Mouse (Mus musculus): ENCODE data around the gene Arhgap44.

Gene Arhgap44

GRCm38 (mm10) chr11:65162767-65163120, at the start of gene Arhgap44:
Gene Arhgap44, minus strand, starts transcription at chr11:65162961.
- 1% methylated on average over 27 of the region's 27 CpGs for WGBS

GRCm38 (mm10) chr11:65211701-65212100, 48.9 kb upstream of the Arhgap44 start:
- 81% methylated on average over 6 of the region's 6 CpGs for whole genome bisulfite sequencing

- 67% methylated on average over 6 of the region's 6 CpGs for WGBS
These were observed 46.7 kb upstream of the Arhgap44 start for GRCm38 (mm10) chr11:65209441-65209840.

GRCm38 (mm10) chr11:65205306-65205705, 42.5 kb upstream of the Arhgap44 start:
- 93% methylated on average over 5 of the region's 5 CpGs for WGBS

- 79% methylated on average over 13 of the region's 13 CpGs for WGBS
These were observed 41.9 kb upstream of the Arhgap44 start for GRCm38 (mm10) chr11:65204651-65205050.

DNA sequence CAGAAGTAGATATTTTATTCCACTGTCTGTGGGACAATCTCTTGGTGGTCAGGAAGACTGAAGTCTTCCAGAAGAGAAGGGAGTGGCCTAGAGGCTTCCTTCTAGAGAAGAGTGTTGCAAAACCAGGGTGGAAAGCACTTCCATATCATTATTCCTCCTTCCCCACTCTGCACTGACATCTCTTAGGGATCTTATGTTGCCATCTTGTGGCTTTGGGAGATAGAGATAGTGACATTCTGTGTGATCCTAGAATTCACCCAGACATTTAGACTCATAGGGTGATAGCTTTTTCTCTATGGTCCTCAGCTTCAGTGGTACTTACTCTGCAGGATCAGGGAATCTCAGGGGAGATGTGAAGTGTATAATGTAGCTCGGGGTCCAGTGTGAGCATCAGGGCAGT, 40.3 kb upstream of the Arhgap44 start:
- WGBS = 83% methylated on average over 1 of the region's 1 CpGs

DNA sequence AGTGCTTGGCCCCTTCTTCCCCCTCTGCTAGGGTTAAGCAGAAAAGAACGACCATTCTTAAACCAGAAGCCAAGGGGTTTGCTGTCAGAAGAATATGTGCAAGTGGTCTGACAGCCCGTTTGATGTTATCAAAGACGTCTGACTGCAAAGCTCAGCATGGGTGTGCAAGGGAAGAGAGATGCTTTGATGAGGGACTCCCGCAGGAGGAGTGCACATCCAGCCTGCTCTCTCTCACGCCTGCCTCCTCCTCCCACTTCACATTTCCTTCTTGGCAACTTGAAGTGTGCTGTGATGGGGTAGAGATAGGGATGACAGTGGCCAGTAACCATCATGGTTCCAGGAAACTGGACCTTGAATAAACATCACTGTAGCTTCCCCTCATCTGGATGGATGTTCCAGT, 39.5 kb upstream of the Arhgap44 start:
- WGBS = 51% methylated on average over 5 of the region's 5 CpGs

DNA sequence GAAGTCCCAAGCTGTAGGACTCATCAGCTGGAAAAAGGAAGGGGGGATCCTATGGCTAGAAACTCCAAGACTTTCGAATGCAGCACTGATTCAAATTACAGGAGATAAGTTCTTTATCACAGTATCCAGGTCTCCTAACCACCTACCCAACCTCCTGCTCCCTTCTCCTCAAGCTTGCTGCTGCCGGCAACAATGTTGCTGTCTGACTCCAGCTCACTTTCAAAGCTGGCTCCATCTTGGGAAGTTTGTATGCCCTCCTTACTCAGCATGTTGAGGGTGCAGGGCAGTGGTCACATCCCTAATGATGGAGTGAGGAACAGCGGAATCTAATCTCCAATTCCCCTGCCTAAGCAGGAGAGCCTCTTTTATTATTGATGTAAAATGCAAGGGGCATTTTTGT, 35.3 kb upstream of the Arhgap44 start:
- 81% methylated on average over 3 of the region's 3 CpGs for WGBS

DNA sequence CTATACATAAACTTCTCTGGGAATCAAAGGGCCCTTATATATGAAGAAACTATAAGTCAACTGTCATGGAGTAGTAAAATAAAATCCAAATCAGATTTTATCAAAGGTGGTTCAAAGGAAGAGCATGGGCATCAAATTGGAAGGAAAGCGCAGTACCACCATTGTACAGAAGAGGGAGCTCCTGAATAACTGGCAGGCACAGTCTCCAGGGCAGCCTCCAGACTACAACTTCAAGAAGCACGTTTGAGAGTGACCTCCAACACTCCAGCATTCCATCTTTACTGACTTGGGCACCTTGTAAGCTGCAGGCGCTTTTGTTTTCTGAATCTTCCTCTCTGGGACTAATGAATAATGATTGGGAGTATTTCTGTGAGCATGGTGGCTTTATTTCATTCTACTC, 34.5 kb upstream of the Arhgap44 start:
- 6% methylated on average over 3 of the region's 3 CpGs for WGBS

- 89% methylated on average over 12 of the region's 12 CpGs for WGBS
These were observed 24.2 kb upstream of the Arhgap44 start for GRCm38 (mm10) chr11:65186974-65187373.

DNA sequence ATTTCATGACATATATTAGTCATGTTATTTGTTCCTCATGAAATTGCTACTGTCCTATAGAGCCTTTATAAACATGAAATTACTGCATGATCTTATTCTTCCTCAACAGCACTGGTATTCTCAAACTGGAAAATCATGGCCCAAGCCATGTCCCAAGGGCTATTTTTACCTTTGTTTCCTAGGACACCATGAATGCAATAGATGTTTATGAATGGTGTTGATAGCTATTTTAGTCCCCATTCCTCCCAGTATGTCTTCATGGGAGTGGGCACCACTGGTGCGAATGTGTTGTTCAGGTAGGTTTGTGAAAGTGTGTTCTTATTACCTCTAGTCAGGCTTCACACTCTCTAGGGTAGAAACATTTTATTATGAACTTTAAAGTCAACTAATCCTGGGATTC, 22.4 kb upstream of the Arhgap44 start:
- 95% methylated on average over 1 of the region's 1 CpGs for whole genome bisulfite sequencing

- 88% methylated on average over 4 of the region's 4 CpGs for WGBS
These were observed 7.5 kb upstream of the Arhgap44 start for GRCm38 (mm10) chr11:65170121-65170750.

- WGBS = 1% methylated on average over 49 of the region's 49 CpGs
These were observed 637 bp downstream of the Arhgap44 start for GRCm38 (mm10) chr11:65161881-65162766.

DNA sequence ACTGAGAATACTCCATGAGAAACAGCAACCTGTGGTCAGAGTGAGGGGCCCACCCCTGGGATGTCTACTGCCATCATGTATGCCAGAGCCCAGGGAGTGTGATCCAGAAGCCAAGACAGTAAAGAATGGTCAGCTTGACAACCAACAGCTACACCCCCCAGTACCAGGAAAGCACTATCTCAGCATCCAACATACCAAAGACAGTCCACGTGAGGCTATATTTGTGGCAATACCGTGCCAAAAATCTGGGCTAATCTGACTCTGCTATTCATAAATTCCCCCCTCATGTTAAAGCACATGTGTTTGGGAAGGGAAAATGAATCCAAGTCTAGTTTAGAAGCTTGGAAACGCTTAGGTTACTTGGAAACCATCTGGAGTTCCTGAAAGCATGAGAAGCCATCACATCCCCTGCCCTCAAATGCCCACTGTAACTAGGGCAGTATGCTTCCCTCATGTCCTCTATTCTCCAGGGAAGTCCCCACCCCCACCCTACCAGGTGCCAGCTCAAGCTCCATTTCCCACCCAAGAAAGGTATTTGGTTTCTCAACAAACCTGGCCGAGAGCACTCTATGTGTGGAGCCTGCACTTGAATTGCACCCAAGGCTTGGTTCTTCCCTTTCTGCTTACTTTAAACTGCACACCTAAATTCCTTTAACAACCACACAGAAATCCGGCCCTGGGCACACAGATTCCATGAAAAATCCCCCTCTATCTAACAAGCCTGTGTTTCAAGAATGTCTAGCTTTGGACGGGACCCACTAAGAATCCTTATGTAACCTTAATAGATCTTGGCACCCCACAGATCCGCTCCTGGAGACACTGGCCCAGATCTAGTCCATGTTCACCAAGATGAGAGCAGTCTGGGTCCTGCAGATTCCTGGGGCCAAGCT, 1.5 kb downstream of the Arhgap44 start:
- WGBS = 29% methylated on average over 7 of the region's 7 CpGs

DNA sequence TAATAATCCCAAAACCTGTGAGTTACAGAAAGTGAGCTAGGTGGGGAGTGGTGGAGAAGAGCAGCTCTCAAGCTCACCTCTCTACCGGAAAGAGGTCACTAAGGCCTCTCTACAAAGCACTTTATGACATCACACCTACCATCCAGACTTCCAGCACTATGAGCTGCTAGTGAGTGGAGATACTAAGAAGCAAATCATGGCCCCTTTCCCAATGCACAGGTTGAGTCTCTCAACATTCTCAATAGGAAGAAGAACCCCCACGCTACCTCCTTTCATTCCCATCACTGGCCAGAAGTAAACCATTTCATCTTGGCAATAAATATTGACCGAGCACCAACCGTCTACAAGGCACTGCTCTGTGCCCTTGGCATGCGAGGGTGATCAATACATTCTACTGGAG, 3.0 kb downstream of the Arhgap44 start, which contains the start of gene 1700086D15Rik:
TSS of gene 1700086D15Rik (minus strand) at position 101 of the 400 bp plus-strand sequence.
- 94% methylated on average over 5 of the region's 5 CpGs for WGBS

GRCm38 (mm10) chr11:65158658-65158990, 4.1 kb downstream of the Arhgap44 start:
- 91% methylated on average over 5 of the region's 5 CpGs for WGBS

- WGBS = 66% methylated on average over 20 of the region's 20 CpGs
These were observed 4.6 kb downstream of the Arhgap44 start for GRCm38 (mm10) chr11:65157966-65158657.

GRCm38 (mm10) chr11:65153006-65153405, 9.8 kb downstream of the Arhgap44 start:
- WGBS = 84% methylated on average over 5 of the region's 5 CpGs

- WGBS = 77% methylated on average over 7 of the region's 7 CpGs
These were observed 14.3 kb downstream of the Arhgap44 start for GRCm38 (mm10) chr11:65148441-65148840.

GRCm38 (mm10) chr11:65142838-65143417, 19.8 kb downstream of the Arhgap44 start:
- 61% methylated on average over 4 of the region's 4 CpGs for WGBS

- 91% methylated on average over 3 of the region's 3 CpGs for WGBS
These were observed 23.7 kb downstream of the Arhgap44 start for GRCm38 (mm10) chr11:65139030-65139429.
